Mouse (Mus musculus) stomach, embryonic 16.5 days (tissue): ENCODE measurements around the gene Lgals1. TPM values are rescaled to one million over a fixed set of nuclear protein-coding genes. Genes with fewer than 3 reads are reported as not detected.

Experiments used
- ATAC-seq: fragments of 200-750 bp; cut with Nextera tagmentation; 2 replicates; pipeline ENCODE4 v1.8.0; 2017; ENCODE audit warnings: moderate number of reproducible peaks, moderate TSS enrichment; ENCODE audit not compliant: insufficient read depth, low FRiP score
- H3K27ac ChIP-seq: fragments of 300-500 bp; sonication (generic); 2 replicates; pipeline ENCODE4 v1.5.1; 2014; ENCODE audit warnings: low read length
- H3K27me3 ChIP-seq: fragments of 300-500 bp; sonication (generic); 2 replicates; pipeline ENCODE4 v1.6.1; 2014; ENCODE audit warnings: low read length, control low read depth, mixed read lengths; ENCODE audit not compliant: control insufficient read depth, insufficient read depth
- H3K36me3 ChIP-seq: fragments of 300-500 bp; sonication (generic); 2 replicates; pipeline ENCODE4 v1.6.1; 2014; ENCODE audit warnings: low read length; ENCODE audit not compliant: control insufficient read depth, insufficient read depth
- H3K4me1 ChIP-seq: fragments of 300-500 bp; sonication (generic); 2 replicates; pipeline ENCODE4 v1.6.1; 2014; ENCODE audit warnings: low read length, control low read depth, mixed read lengths; ENCODE audit not compliant: control insufficient read depth, insufficient read depth
- H3K4me2 ChIP-seq: fragments of 300-500 bp; sonication (generic); 2 replicates; pipeline ENCODE4 v1.6.1; 2014; ENCODE audit warnings: low read depth, low read length, mixed read lengths
- H3K4me3 ChIP-seq: fragments of 300-500 bp; sonication (generic); replicated peaks from 2 replicates; pipeline ENCODE4 v1.5.1; 2014; ENCODE audit warnings: mild to moderate bottlenecking, low read length
- H3K9ac ChIP-seq: fragments of 300-500 bp; sonication (generic); 2 replicates; pipeline ENCODE4 v1.6.1; 2014; ENCODE audit warnings: low read length
- H3K9me3 ChIP-seq: fragments of 300-500 bp; sonication (generic); replicated peaks from 2 replicates; pipeline ENCODE4 v1.6.1; 2016; ENCODE audit warnings: low read length, control low read depth; ENCODE audit not compliant: control insufficient read depth
- whole genome bisulfite sequencing: fragments of 180-500 bp; shearing (Covaris S2); extraction: QIAGEN DNeasy Blood & Tissue Kit; methylation state at CpG from one replicate; pipeline ENCODE4 v1.1.7; 2014; 5-methylcytosine and 5-hydroxymethylcytosine counted together
- polyA plus RNA-seq: library from polyadenylated mRNA; unstranded; fragments of >200 nt; fragmentation: Nextera tagmentation; extraction: Ambion mirVana; gene quantifications from 2 replicates; pipeline ENCODE4 v1.2.1, GENCODE M21; 2015

Lgals1 gene
- polyA plus RNA-seq, 1 experiment from 2014 or later = 1,528 TPM

- peaks cover 47% of the 10 kb centered on the region for H3K4me1 ChIP-seq
- H3K4me3 ChIP-seq = peak overlapping the region; percentile 91
- no peak for ATAC-seq
- no peaks in the 10 kb centered on the region for H3K27me3 ChIP-seq
- H3K27ac ChIP-seq = peak overlapping the region; percentile 93
- H3K9me3 ChIP-seq = no peaks in the 10 kb centered on the region
- H3K4me2 ChIP-seq = peak overlapping the region; percentile 86
- WGBS = 47% methylated on average over 8 of the region's 8 CpGs
- H3K9ac ChIP-seq = peak overlapping the region; percentile 87
- peaks cover 13% of the 10 kb centered on the region; the same call in 1 of the 2 replicates for H3K36me3 ChIP-seq
These were observed 25.1 kb upstream of the Lgals1 start for GRCm38 (mm10) chr15:78901422-78901789.

GRCm38 (mm10) chr15:78903243-78903642, 23.3 kb upstream of the Lgals1 start:
- H3K27ac ChIP-seq = no peak overlapping the region
- peaks cover 29% of the 10 kb centered on the region for H3K4me1 ChIP-seq
- H3K9ac ChIP-seq = peak overlapping the region; percentile 66
- 0 out of 2 replicates have a peak, but pooled peaks have one; percentile 18 for ATAC-seq
- no peak overlapping the region for H3K4me3 ChIP-seq
- WGBS = 3% methylated on average over 2 of the region's 2 CpGs
- H3K27me3 ChIP-seq = no peaks in the 10 kb centered on the region
- no peaks in the 10 kb centered on the region for H3K9me3 ChIP-seq
- H3K4me2 ChIP-seq = 0 out of 2 replicates have a peak overlapping the region, but pooled peaks have one; percentile 21
- peaks cover 21% of the 10 kb centered on the region; the same call in 1 of the 2 replicates for H3K36me3 ChIP-seq

GRCm38 (mm10) chr15:78908399-78908798, 18.1 kb upstream of the Lgals1 start:
- ATAC-seq = no peak
- Histone ChIP-seq H3K4me3 (no peak overlapping the region), H3K27ac (peak overlapping the region; percentile 41; the same call in 1 of the 2 replicates), H3K9me3 (no peaks in the 10 kb centered on the region), H3K4me2 (no peak overlapping the region), H3K4me1 (peaks cover 5% of the 10 kb centered on the region), H3K9ac (no peak overlapping the region), H3K27me3 (no peaks in the 10 kb centered on the region), H3K36me3 (peaks cover 28% of the 10 kb centered on the region; the same call in 1 of the 2 replicates)
- WGBS = 68% methylated on average over 7 of the region's 7 CpGs

GRCm38 (mm10) chr15:78908982-78909381, 17.5 kb upstream of the Lgals1 start:
- no peaks in the 10 kb centered on the region for H3K9me3 ChIP-seq
- no peaks in the 10 kb centered on the region for H3K27me3 ChIP-seq
- H3K9ac ChIP-seq = no peak overlapping the region; the same call in 1 of the 2 replicates
- WGBS = 81% methylated on average over 8 of the region's 8 CpGs
- peak overlapping the region; percentile 10; the same call in 1 of the 2 replicates for H3K27ac ChIP-seq
- no peak overlapping the region for H3K4me2 ChIP-seq
- peaks cover 25% of the 10 kb centered on the region; the same call in 1 of the 2 replicates for H3K36me3 ChIP-seq
- H3K4me1 ChIP-seq = peaks cover 3% of the 10 kb centered on the region
- ATAC-seq = no peak
- no peak overlapping the region for H3K4me3 ChIP-seq

GRCm38 (mm10) chr15:78912040-78912439, 14.5 kb upstream of the Lgals1 start:
- Histone ChIP-seq H3K36me3 (peaks cover 20% of the 10 kb centered on the region; the same call in 1 of the 2 replicates), H3K4me1 (peaks cover 22% of the 10 kb centered on the region), H3K4me2 (no peak overlapping the region), H3K9me3 (no peaks in the 10 kb centered on the region), H3K4me3 (no peak overlapping the region), H3K27ac (no peak overlapping the region), H3K27me3 (no peaks in the 10 kb centered on the region; the same call in 1 of the 2 replicates), H3K9ac (no peak overlapping the region)
- WGBS = 42% methylated on average over 9 of the region's 9 CpGs
- no peak for ATAC-seq

- H3K4me1 ChIP-seq = peaks cover 22% of the 10 kb centered on the region
- WGBS = under 1% methylated on average over 44 of the region's 51 CpGs
- peak; percentile 95 for ATAC-seq
- peak within 1 kb of the TSS; percentile 100 for H3K4me2 ChIP-seq
- no peaks in the 10 kb centered on the region; the same call in 1 of the 2 replicates for H3K27me3 ChIP-seq
- peaks cover 13% of the 10 kb centered on the region; the same call in 1 of the 2 replicates for H3K36me3 ChIP-seq
- peak within 1 kb of the TSS; percentile 84 for H3K27ac ChIP-seq
- peak within 1 kb of the TSS; percentile 68 for H3K4me3 ChIP-seq
- no peaks in the 10 kb centered on the region for H3K9me3 ChIP-seq
- peak within 1 kb of the TSS; percentile 84 for H3K9ac ChIP-seq
These were observed 12.9 kb upstream of the Lgals1 start, which contains the start of gene Pdxp for GRCm38 (mm10) chr15:78913632-78914090. Gene Pdxp, plus strand, starts transcription at chr15:78913919.

GRCm38 (mm10) chr15:78914091-78914822, 12.3 kb upstream of the Lgals1 start:
- H3K36me3 ChIP-seq = peaks cover 12% of the 10 kb centered on the region; the same call in 1 of the 2 replicates
- ATAC-seq = peak; percentile 49
- H3K4me3 ChIP-seq = peak overlapping the region; percentile 68
- no peaks in the 10 kb centered on the region for H3K9me3 ChIP-seq
- H3K4me1 ChIP-seq = peaks cover 22% of the 10 kb centered on the region
- peak overlapping the region; percentile 84 for H3K9ac ChIP-seq
- peak overlapping the region; percentile 100 for H3K4me2 ChIP-seq
- peak overlapping the region; percentile 84 for H3K27ac ChIP-seq
- WGBS = under 1% methylated on average over 87 of the region's 87 CpGs
- H3K27me3 ChIP-seq = no peaks in the 10 kb centered on the region; the same call in 1 of the 2 replicates

GRCm38 (mm10) chr15:78914823-78915659, 11.5 kb upstream of the Lgals1 start:
- 49% methylated on average over 8 of the region's 8 CpGs for WGBS
- Histone ChIP-seq H3K9ac (peak overlapping the region; percentile 84), H3K27me3 (no peaks in the 10 kb centered on the region; the same call in 1 of the 2 replicates), H3K27ac (no peak overlapping the region), H3K36me3 (peaks cover 7% of the 10 kb centered on the region; the same call in 1 of the 2 replicates), H3K4me3 (peak overlapping the region; percentile 68), H3K9me3 (no peaks in the 10 kb centered on the region), H3K4me1 (peaks cover 22% of the 10 kb centered on the region), H3K4me2 (peak overlapping the region; percentile 100)
- no peak for ATAC-seq
